Mouse (Mus musculus): ENCODE results near the gene Myo15b.
"Not testable (repeated sequence)": the region's sequence is repeated elsewhere in the genome, so short reads cannot be mapped to it uniquely, and the experiment has no call there.

Myo15b gene

GRCm38 (mm10) chr11:115831518-115831917 is 26.7 kb upstream of the Myo15b start:
- DNase-seq (ENCODE audit: low read depth), result no peak

DNA sequence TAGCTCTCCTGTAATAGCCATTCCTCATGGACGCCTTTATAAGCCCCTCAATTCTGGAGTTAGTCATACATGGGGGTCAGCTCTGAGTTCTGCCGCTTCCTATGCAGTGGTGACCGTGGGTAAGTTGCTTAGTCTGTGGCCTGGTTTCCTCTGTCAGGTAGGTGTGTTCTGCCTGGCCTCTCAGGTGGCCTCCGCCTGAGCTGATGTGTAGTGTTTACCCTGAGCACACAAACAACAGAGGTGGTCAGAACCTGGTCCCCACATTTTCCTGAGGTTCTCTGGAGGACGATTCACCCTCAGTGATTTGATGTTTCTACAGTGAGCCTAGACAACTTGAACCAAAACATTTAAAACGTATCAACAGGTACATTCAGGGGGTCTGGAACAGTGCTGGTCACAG is 26.1 kb upstream of the Myo15b start:
- no peak for DNase-seq (ENCODE audit: low read depth)

DNA sequence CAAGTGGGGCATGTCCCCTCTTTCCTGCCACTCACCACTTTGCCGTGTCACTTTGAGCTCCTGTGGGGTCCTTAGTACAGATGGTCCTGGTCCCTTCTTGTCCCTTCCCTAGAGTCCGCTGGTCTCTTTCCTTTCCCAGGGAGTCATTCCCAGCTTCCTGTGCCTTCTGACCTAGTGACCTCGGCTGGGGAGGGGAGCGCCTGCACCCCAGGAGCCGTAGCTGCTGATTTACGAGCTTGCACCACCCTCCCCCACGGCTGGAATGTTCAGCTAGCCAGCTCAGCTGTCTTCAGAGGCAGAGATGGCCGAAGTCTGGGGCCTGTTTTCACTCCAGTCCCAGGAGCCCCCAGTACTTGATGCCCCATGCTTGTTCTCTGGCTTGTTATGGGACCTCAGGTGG is 25.7 kb upstream of the Myo15b start:
- DNase-seq (ENCODE audit: low read depth), result no peak

GRCm38 (mm10) chr11:115833021-115833513 is 25.1 kb upstream of the Myo15b start:
- DNase-seq (ENCODE audit: low read depth), result no peak

DNA sequence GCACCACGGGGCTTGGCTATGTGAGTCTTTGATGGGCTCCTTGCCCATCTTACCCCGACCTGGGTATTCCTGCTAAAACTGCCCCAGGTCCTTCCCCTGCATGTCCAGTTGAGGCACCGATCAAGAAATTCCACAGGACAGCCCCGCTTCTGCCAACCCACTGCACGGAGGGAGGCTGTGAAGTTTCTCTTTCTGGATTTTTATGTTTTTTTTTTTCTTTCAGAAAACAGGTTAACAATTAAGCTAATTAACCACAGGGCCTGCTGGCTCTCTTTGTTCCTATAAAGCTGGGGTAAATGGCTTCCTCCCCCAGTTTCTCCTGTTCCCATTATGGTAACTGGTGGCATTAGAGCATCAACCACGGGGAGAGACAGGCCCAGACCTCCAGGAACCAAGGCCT is 24.2 kb upstream of the Myo15b start:
- DNase-seq (ENCODE audit: low read depth), result no peak

DNA sequence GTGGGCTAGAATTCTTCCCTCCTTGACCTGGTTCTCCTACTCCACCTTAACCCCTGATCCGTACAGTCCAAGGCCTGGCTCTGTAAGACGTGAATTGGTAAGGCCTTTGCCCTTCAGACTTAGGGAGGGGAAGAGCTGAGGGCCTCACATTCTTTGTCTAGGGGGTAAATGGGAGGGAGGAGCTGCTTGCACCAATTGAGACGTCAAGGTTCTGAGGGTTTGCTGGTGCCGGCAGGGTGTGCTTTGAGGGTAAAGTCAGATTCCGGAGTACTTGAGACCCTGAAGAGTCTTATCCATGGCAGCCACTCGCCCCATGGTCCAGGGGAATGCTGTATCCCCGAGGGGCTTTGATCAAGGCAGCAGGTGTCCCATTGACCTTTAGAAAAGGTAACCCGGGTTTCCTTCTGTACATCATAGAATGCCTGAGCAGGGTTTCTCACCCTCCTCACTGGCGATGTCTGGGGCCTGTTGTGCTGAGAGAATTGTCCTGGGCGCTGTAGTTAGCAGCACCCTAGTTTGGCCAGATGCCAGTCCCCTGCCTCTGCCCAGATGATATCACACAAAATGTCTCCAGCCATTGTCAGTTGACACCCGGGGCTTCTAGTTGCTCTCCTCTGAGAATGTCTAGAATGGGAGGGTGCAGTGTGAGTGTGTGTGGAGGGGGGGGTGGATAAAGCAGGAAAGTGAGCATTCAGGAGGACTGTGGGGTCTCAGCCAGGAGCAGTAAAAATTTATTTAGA is 21.4 kb upstream of the Myo15b start:
- DNase-seq (ENCODE audit: low read depth), result no peak

DNA sequence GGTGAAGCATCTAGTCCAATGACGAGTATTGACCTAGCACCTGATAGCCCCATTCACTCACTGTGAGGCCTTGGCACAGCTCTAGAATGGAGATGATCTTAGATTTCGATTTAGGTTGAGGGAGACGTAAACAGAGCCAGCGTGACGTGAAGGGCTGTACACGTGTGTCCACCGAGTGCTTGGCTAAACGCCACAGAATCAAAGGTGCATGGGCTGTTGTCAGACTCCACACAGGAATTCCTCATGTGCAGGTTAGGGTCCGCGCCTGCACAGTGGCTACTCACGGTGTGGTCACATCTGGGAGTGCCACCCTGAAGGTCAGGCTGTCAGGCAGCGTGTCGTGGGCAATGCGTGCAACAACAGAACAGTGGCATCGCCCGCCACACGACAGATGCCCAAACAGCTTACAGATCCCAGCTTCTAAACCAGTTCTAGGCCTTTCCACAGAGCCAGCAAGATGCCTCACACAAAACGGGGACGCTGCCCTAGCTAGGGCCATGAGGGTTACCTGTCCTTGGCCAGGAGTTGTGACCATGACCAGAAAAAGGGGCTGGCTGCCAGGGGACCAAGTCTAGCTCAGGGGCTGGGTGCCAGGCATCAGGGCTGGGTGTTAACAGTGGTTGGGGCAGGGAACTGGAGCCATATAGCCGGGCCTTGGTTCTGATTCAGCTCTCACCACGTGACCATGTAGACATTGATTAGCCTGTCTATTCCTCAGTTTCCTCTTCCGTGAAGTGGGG is 20.4 kb upstream of the Myo15b start:
- no peak for DNase-seq (ENCODE audit: low read depth)

GRCm38 (mm10) chr11:115838895-115839311 is 19.3 kb upstream of the Myo15b start:
- DNase-seq (ENCODE audit: low read depth), result no peak

- no peak for DNase-seq (ENCODE audit: low read depth)
Measured at GRCm38 (mm10) chr11:115839732-115840131, 18.5 kb upstream of the Myo15b start.

GRCm38 (mm10) chr11:115841044-115841443 is 17.2 kb upstream of the Myo15b start:
- DNase-seq (ENCODE audit: low read depth), result no peak

GRCm38 (mm10) chr11:115841961-115842550 is 16.1 kb upstream of the Myo15b start:
- DNase-seq (ENCODE audit: low read depth), result no peak

DNA sequence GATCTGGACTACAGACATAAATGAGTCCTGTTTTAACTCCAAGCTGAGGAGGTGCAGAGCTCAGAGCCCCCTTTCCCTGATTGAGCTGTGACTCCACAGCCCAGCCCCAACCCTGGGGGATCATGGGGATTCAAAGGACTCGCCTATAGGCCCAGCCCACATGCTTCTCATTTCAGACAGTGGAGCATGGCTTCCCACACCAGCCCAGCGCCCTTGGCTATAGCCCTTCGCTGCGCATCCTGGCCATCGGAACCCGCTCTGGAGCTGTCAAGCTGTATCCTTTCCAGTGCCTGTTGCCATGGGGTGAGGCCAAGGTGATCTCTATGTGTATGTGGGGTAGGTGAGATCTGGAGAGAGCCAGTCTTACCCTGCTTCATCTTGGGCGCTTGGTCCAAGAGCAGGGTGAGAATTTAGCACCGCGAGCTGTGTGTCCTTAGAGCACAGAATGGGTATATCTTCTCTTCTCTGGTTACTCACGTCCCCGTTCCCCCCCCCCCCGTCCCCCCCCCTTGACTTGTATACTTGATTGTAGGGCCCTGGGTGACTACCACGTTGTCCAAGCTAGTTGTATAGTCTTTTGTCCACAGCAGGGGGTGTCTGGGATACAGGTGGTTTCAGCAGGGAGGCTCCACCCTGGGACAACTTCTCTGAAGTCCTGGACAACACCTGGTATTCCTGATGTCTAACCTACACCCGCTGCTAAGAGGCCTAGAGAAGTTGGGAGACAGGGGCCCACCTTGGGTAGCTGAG is 14.9 kb upstream of the Myo15b start:
- no peak for DNase-seq (ENCODE audit: low read depth)

DNA sequence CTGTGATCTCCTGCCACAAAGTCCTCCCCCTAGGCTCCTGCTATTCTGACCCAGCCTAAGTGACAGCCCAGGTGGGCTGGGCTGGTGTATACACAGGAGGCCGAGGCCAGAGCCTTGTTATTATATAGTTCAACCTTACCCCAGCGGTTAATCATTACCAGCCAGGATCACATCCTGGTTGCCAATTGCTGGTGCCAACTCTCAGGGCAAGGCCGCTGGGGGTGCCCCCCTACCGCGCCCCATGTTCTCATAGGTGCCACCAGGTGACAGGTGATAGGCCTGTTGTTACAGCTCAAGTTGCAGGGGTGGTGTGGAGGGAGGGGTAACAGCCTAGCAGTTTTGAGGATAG is 14.3 kb upstream of the Myo15b start:
- DNase-seq (ENCODE audit: low read depth), result no peak

DNA sequence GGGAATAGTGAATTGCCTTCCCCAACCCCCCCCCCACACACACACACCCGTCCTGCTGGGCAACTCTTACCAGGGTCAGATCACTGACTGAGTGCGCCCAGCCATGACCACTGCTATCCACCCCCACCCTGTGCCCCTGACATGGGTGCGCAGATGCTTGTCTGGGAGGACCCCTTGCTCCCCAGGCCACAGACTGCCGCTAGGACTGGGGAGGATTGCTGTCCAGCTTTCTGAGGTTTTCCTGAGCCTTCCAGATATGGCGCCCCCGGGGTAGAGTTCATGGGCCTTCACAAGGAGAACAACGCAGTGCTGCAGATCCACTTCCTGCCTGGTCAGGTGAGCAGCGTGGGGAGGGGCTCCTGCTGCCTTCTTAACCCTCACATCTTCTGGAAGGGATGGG is 14.0 kb upstream of the Myo15b start:
- DNase-seq (ENCODE audit: low read depth), result no peak

DNA sequence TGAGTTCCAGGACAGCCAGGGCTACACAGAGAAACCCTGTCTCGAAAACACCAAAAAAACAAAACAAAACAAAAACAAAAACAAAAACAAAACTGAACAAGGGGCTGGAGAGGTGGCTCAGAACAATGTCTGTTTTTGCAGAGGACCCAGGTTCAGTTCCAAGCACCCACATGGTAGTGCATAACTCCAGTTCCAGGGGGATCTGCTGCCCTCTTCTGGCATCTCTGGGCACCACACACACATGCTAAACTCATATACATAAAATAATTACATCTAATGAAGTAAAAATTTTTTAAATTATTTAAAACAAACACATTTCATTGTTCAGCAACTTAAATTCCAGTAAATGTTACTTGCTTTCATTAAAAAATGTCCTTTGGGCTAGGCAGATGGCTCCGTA is 12.4 kb upstream of the Myo15b start:
- DNase-seq (ENCODE audit: low read depth), result no peak

GRCm38 (mm10) chr11:115854674-115855073 is 3.5 kb upstream of the Myo15b start:
- no peak for DNase-seq (ENCODE audit: low read depth)

DNA sequence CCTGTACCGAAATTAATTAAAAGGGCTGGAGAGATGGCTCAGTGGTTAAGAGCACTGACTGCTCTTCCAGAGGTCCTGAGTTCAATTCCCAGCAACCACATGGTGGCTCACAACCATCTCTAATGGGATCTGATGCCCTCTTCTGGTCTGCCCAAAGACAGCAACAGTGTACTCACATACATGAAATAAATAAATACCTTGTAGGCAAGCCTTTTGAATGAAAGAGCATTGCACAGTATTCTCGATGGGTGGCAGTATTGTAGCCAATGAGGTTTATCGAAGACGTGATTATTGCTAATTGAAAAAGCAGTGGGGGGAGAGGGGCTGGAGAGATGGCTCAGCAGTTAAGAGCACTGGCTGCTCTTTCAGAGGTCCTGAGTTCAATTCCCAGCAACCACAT is 1.1 kb upstream of the Myo15b start:
- DNase-seq (ENCODE audit: low read depth), result not testable (repeated sequence)

GRCm38 (mm10) chr11:115857936-115858335 is 270 bp upstream of the Myo15b start:
- no peak for DNase-seq (ENCODE audit: low read depth)

- peak; percentile 40 for DNase-seq (ENCODE audit: low read depth)
Measured at GRCm38 (mm10) chr11:115859143-115859945, 1.1 kb downstream of the Myo15b start.

GRCm38 (mm10) chr11:115863895-115864294 is 5.7 kb downstream of the Myo15b start:
- DNase-seq (ENCODE audit: low read depth), result no peak

DNA sequence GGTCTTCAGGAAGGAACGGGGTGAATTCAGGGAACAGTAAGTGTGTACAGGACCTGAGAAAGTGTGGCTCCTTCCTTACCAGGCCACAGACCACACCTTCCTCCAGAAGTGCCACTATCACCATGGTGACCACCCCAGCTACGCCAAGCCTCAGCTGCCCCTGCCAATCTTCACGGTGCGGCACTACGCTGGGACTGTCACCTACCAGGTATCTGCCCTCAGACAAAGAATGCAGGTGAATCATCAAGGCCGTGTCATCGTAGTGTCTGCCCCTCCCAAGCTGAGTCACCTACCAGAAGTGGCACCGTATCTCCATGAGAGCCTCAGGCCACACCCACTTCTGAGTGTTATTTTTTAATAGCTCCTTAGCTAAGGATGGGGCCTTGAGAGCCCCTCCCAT is 11.2 kb downstream of the Myo15b start:
- DNase-seq (ENCODE audit: low read depth), result no peak

- DNase-seq (ENCODE audit: low read depth), result no peak
Measured at GRCm38 (mm10) chr11:115872437-115872836, 14.2 kb downstream of the Myo15b start.

Data from fibroblast of lung, adult 2 months (primary cell).